Mouse (Mus musculus): Measurements from ENCODE around the gene Exoc6b.
A peak's percentile ranks its signal among the peaks of the same experiment; 100 is the strongest.

Exoc6b gene

GRCm38 (mm10) chr6:84882663-84883517, 186.4 kb downstream of the Exoc6b start:
- peak; percentile 97 for DNase-seq (ENCODE audit: low read depth)

- DNase-seq (ENCODE audit: low read depth) = no peak
These were observed 193.4 kb downstream of the Exoc6b start for GRCm38 (mm10) chr6:84875869-84876268.

GRCm38 (mm10) chr6:84867114-84867513, 202.2 kb downstream of the Exoc6b start:
- DNase-seq (ENCODE audit: low read depth) = no peak

GRCm38 (mm10) chr6:84864625-84865024, 204.7 kb downstream of the Exoc6b start:
- peak; percentile 41 for DNase-seq (ENCODE audit: low read depth)

GRCm38 (mm10) chr6:84863816-84864375, 205.4 kb downstream of the Exoc6b start:
- no peak for DNase-seq (ENCODE audit: low read depth)

- DNase-seq (ENCODE audit: low read depth) = no peak
These were observed 223.6 kb downstream of the Exoc6b start for GRCm38 (mm10) chr6:84845665-84846064.

GRCm38 (mm10) chr6:84841138-84841537, 228.2 kb downstream of the Exoc6b start:
- DNase-seq (ENCODE audit: low read depth) = no peak

GRCm38 (mm10) chr6:84807546-84807945, 261.8 kb downstream of the Exoc6b start:
- DNase-seq (ENCODE audit: low read depth) = no peak

GRCm38 (mm10) chr6:84806132-84806730, 263.1 kb downstream of the Exoc6b start:
- DNase-seq (ENCODE audit: low read depth) = no peak

- no peak for DNase-seq (ENCODE audit: low read depth)
These were observed 270.6 kb downstream of the Exoc6b start for GRCm38 (mm10) chr6:84798736-84799135.

GRCm38 (mm10) chr6:84783994-84784393, 285.3 kb downstream of the Exoc6b start:
- no peak for DNase-seq (ENCODE audit: low read depth)

GRCm38 (mm10) chr6:84779987-84780386, 289.3 kb downstream of the Exoc6b start:
- DNase-seq (ENCODE audit: low read depth) = no peak

- DNase-seq (ENCODE audit: low read depth) = peak; percentile 36
These were observed 290.3 kb downstream of the Exoc6b start for GRCm38 (mm10) chr6:84778970-84779369.

- no peak for DNase-seq (ENCODE audit: low read depth)
These were observed 293.4 kb downstream of the Exoc6b start for GRCm38 (mm10) chr6:84775908-84776307.

- no peak for DNase-seq (ENCODE audit: low read depth)
These were observed 314.0 kb downstream of the Exoc6b start for GRCm38 (mm10) chr6:84755266-84755665.

GRCm38 (mm10) chr6:84752806-84753420, 316.4 kb downstream of the Exoc6b start:
- DNase-seq (ENCODE audit: low read depth) = peak; percentile 65

GRCm38 (mm10) chr6:84751409-84751808, 317.9 kb downstream of the Exoc6b start:
- no peak for DNase-seq (ENCODE audit: low read depth)

GRCm38 (mm10) chr6:84746847-84747395, 322.4 kb downstream of the Exoc6b start:
- no peak for DNase-seq (ENCODE audit: low read depth)

- no peak for DNase-seq (ENCODE audit: low read depth)
These were observed 323.0 kb downstream of the Exoc6b start for GRCm38 (mm10) chr6:84746193-84746846.

- DNase-seq (ENCODE audit: low read depth) = no peak
These were observed 323.7 kb downstream of the Exoc6b start for GRCm38 (mm10) chr6:84745570-84745969.

GRCm38 (mm10) chr6:84742227-84742626, 327.1 kb downstream of the Exoc6b start:
- DNase-seq (ENCODE audit: low read depth) = peak; percentile 42

- DNase-seq (ENCODE audit: low read depth) = peak; percentile 74
These were observed 332.4 kb downstream of the Exoc6b start for GRCm38 (mm10) chr6:84736942-84737341.
